Mouse (Mus musculus): ENCODE measurements around the gene BC034090.

GRCm38 (mm10) chr1:155203101-155203500 lies 41.1 kb downstream of the BC034090 start:
- no peak for TF ChIP-seq POLR2A (IDR thresholded peaks at IDR 0.05; ENCODE audit: low read depth, low read length)
- TF ChIP-seq CTCF (conservative IDR thresholded peaks at IDR 0.05; ENCODE audit: insufficient read depth, insufficient read length, low read depth, low read length): no peak
